Mouse (Mus musculus) frontal cortex, postnatal 10 days (tissue): ENCODE data around the gene Slu7.
A peak's percentile ranks its signal among the peaks of the same experiment; 100 is the strongest.

Source experiments
- DNase-seq, 2 experiments: peaks; one replicate each; pipeline ENCODE4 v3.0.0; 2022; ENCODE audit warnings: low spot score in 2 of 2, mixed read lengths in 1 of 2

Gene Slu7

DNA sequence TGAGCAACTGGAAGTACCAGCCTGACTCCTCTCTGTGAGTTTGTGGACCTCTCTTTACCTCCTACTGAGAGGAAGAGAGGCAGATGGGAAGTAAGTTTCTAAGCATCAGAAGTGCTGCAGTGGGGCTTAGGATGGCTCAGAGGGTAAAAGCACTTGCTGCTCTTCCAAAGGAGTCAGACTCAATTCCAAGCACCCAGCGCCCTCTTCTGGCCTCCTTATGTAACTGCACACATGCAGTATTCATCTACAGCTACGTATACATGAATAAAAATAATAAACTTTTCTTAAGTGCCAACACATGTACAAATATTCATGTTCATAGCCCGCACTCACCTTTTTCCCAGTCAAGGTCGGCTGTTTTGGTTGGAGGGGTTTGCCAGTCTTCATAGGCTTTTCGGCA lies 9.2 kb upstream of the Slu7 start:
- no peak for DNase-seq

DNA sequence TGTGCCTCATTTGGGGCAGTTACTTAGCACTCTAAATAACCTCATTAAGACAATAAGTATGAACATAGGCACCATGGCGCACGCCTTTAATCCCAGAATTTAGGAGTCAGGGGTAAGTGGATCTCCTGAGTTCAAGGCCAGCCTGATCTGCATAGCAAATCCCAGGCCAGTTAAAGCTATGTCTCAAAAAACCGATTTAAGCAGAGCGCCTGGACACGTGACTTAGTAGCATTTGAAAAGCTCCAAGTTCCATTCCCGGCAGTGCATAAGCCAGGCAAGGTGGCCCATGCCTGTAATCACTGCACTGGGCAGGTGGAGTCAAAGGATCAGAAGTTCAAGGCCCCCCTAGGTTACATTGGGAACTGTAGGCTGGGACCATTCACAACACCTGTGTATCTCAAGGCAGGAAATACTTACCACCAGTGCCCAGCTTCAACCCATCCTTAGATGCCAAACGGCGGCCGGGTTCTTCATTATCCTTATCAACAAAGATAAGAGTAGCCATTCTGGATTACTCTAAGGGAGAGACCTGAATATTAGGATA lies 8.3 kb upstream of the Slu7 start:
- DNase-seq: no peak

DNA sequence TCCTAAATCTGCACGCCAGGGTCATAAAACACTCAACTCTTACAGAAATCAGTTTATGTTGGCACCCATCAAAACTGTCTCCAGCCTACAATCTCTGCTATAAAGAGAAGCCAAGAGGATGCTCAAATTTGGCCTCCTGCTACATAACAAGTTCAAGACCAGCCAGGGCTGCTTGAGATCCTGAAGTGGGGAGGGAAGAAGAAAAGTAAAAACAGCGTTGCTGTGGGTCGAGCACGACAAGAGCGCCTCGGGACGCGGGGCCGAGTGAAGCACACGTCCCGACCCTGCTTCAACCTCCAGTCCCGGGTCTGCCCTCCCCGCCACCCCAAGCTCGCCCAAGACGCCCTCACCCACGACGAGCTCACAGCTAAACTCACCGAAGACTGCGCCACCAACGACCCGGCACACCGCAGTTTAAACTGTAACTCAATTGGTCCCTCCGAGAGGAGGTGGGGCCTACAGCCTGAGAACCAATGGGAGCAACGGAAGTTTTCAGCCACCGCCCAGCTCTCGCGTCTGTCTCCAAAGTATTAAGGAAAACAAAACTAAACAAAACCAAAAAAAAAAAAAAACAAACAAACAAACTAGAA lies 7.6 kb upstream of the Slu7 start, which contains the start of gene Pttg1:
TSS of gene Pttg1 (minus strand) at position 428 of the 590 bp plus-strand sequence.
- DNase-seq: peak; percentile 38 to 65

DNA sequence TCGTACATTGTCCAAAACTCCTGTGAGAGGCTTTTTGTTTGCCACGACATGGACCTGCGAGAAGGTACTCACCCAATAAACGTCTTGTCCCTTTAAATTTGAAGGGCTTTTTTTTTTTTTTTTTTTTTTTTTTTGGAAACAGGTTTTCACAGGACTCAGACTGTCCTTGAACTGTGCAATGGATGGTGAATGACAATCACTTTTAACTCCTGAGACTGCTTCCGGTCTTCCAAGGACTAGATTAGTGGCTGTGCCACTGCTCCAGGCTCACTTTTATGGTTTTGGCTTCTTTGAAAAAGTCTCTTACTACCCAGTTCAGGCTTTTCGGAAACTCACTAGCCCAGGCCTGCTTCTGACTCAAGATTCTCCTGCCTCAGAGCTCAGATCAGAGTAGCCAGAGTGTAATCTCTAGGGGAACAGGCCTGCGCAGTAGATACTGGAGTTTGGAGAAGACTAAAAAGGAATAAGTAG lies 7.1 kb upstream of the Slu7 start:
- DNase-seq: no peak

DNA sequence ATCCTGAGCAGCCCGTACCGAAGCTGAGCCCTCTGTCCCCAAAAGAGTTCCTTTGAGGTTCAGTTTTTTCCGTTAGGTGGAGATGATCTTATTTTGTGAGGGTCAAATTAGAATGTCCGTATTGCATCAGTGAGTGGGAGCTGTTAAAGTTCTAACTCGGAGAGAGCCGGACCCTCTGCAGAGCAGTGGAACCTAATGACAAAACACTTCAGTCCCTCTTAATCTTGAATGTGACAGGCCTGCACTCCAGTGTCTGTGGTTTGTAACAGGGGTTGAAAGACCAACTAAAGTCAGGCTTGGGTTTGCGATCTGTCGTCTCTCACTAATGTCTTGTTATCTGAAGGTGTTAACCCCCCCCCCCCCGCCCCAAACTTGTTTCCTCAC lies 472 bp downstream of the Slu7 start:
- DNase-seq: no peak

DNA sequence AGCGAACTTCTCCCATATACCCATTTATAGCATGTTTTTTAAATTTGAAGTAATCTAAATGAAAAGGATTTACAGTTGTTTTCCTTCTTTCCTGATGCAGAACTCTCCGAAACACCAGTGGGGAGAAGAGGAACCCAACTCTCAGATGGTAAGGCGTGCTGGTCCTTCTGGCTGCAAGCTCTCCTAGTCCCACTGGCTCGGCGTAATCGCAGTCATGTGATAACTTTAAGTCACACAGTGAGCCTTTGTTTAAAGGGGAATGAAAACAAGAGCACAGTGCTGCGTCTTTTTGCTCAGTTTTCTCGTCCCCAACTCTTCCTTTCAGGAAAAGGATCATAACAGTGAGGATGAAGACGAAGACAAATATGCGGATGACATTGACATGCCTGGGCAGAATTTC lies 7.6 kb downstream of the Slu7 start:
- no peak for DNase-seq

DNA sequence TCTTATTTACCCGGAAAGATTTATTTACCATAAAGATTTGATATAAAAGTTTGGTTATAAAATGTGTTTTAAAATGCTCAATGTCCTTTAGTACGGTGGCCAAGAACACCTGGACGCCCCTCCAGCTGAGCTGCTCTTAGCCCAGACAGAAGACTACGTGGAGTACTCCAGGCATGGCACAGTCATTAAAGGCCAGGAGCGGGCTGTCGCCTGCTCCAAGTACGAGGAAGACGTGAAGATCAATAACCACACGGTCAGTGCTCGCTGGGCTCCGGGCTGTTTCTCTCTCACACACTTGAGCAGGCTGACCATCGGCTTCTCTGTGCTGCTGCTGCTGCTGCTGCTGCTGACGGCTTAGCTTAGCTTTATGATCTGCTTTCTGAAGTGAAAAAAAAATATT lies 9.6 kb downstream of the Slu7 start:
- no peak for DNase-seq

DNA sequence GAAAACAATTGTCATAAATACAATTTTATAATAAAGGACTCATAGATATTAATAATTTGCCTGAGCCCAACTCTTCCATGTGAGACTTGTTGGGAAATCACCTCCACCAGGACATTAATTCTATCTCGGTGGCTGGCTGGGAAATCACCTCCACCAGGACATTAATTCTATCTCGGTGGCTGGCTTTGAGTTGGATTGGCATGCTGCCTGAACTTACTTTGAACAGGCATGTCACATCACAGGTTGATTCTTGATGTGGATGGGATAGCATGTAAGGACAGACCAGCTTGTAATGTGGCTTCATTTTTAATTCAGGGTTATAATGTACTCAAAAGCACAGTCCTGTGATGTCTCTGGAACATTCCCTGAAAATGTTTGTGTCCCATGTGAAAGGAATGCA lies 16.4 kb downstream of the Slu7 start:
- no peak for DNase-seq

DNA sequence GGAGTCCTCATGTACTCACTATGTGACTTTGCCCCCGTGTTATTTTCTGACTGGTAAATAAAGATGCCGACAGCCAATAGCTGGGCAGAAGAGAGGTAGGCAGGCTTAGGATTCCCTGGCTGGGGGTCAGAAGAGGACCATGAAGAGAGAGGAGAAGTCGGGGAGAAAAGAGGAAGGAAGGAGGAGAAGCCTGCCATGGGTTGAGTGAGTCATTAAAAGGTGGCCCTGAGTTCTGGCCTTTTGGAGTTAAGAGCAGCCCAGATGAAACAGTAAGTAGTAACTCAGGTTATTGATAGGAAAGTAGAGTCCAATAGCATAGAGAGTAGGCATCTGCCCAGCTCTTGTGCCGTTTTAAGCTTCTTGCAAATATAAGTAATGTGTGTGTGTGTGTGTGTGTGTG lies 17.8 kb downstream of the Slu7 start:
- DNase-seq: no peak

DNA sequence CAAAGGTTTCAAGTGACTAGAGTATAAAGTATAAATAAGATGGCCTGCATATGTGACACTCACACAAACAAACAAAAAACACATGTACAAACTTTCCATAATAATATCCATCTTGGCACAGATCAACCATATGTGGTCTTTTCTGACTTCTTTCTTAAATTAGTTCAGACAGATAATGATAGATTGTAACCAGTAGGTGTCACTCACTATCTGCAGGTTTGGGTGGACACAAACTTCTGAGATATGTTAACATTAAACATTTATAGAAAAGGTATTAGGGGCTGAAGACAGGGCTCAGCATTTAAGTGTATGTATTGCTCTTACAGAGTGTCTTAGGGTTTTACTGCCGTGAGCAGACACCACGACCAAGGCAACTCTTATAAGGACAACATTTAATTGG lies 18.7 kb downstream of the Slu7 start:
- no peak for DNase-seq

DNA sequence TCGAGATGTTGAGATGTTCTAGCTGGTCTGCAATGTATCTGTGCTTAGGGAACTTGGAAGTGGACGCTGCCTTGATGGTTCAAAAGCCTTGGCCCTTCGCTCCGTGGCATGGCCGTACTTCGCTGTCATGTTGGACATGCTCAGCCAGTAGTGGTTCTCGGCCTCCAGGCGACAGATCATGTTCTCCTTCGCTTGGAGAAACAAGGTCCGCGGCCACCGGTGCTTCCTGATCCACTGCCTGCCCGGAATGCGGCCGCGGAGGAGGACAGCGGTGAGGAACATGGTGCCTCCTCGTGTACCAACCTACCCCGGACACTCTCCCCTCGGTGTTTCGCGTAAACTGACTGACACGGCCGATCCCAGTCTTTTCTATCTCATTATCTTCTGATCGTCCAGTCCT lies 29.7 kb downstream of the Slu7 start:
- DNase-seq: no peak

DNA sequence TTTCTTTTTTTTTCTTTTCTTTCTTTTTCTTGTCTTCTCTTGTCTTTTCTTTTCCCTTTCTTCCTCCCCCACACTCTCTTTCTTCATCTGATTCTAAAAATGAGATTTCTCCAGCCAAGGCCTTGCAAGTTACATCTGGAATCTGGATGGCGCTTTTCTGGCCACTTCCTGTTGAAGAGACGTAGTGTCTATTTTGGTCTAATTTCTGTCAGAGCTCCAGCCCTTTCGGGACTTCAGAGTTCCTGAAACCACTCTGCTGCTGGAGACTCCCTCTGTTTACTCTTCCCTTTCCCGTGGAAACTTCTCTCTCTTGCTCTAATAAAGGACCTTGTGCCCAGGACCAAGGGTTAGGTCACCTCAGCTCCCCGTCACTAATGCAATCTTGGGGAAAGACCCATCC lies 36.6 kb downstream of the Slu7 start:
- no peak for DNase-seq

DNA sequence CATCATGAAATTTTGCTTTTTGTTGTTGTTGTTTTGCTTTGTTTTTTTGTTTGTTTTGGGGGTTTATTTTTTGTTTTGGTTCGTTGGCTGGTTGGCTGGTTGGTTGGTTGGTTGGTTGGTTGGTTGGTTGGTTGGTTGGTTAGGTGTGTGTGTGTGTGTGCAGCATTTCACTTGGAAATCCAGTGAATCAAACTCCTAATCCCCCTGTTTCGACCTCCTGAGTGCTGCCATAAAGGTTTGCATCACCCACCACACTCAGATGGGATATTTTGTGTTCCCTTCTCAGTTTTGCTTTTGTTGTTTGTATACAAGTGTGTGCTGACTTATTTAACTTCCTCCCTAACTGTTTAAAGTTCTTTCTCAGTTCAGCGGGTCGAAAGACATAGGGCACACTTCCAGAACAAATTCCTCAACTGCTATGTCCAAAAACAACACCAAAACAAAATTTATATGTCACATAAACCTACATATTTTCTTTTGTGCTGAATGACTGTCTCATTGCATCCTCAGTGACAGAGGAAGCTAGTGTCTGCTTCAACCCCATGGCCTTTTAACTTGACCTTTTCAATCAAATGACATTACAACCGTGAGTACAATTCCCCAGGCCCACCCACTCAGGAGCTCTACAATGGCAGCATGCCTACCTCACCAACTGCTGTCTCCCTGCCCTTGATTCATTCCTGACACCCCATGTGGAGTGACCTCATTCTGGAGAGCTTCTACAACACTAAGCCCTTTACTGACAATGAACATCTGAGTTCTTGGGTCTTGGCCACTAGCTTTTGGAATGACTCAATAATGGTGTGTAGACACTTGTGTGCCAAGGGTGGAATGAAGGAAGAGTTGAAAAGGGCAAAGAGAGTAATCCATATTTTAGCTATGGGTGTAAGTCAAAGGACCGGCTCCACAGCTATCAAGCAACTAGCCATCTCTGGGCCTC lies 37.6 kb downstream of the Slu7 start:
- DNase-seq: no peak

DNA sequence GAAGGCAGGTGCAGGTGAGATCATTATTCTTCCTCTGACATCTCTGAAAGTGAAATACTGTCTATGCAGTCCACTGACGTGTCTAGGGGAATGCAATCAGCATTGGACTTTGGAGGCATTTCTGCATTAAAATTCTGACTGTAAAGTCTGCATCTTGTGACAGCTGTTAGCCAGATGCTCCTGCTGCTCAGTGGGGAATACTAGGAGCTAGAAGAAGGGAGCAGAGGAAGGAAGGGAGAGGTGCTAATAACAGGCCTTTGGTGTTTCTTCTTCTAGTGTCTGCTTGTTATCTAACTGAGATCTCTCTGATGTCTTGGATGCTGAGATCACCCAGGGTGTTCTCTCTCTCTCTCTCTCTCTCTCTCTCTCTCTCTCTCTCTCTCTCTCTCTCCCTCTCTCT lies 39.6 kb downstream of the Slu7 start:
- DNase-seq: no peak

DNA sequence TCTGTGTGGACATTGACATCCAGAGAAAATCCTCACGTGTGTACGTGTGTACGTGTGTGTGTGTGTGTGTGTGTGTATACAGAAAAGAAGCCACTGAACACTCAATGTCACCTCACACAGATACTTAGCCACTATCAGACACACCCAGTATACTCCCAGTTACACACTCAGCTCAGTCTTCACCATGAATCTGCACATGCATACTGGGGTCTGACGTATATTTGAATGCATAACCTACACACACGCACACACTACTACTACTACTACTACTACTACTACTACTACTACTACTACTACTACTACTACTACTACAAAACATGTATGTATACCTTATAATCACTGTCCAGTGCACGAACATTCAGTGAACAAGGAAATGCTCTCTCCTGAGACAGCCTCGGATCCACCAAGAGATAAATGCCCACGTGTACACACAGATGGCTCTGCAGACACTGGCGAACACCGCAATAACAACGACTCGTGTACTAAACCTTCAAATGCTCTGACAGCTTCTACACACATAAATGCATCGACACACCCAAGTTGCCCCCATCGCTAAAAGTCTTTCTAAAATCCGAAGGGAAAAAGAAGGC lies 40.2 kb downstream of the Slu7 start:
- DNase-seq: no peak

DNA sequence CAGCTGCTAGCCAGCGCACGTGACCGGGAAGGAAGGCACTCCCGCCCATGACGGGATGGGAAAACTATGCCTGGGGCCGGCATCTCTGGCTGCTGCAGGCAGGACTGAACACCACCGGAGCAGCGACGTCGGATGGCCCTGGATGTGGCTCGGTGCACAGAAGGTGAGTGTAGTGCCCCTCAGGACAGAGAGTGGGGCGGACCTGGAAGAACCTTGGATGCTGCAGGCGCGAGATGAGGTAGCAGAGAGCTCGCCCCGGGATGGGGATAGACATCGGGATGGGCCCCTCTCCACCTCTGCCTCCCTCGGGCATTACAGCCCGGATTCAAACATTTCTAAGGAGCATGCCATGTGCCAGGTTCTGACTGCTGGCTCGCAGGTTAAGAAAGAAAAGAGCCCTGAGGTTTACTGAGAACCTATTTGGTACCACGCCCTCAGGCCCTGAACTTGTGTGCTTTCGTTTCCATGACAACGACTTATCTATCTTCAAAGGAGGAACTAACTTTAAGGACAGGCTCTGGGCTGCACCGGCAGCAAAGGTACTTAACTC lies 40.8 kb downstream of the Slu7 start, which contains the start of gene C1qtnf2:
TSS of gene C1qtnf2 (plus strand) at position 52 of the 550 bp plus-strand sequence.
- DNase-seq: no peak

DNA sequence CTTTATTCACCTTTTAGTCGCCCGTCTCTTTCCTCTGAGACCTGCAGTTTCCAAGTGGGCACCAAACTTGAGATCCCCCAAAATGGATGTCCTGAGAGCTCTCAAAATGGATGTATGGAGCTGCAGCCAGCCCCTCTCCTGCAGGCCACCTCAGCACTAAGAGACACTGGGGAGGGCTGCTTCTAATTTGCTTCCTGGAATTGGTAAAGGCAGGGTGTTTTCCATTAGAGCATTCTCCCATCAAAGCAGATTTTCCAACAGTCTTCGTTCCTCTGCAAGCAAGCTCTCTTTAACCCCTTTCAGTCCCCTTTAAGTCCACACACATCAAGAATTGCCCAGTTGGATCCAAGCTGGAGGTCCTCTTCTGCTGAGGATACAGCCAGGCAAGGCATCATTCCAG lies 45.8 kb downstream of the Slu7 start:
- DNase-seq: no peak

DNA sequence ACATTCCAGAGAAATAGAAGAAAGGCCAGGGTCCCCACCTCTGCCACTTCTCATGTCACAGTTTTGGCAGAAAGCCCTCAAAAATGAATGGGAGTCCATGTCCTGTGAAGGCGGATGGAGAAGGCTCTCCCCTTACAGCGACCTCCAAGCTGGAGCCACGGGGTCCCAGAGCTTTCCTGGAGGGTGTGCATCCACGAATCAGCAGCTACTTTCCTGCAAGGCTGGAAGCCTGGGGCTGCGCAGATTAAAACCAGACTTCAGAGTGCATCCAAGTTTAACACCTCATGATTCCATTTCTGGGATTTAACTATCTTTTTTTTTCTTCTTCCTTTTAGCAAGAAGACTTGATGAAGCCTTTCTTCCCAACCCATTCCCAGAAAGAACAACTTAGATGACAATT lies 47.0 kb downstream of the Slu7 start:
- DNase-seq: no peak

DNA sequence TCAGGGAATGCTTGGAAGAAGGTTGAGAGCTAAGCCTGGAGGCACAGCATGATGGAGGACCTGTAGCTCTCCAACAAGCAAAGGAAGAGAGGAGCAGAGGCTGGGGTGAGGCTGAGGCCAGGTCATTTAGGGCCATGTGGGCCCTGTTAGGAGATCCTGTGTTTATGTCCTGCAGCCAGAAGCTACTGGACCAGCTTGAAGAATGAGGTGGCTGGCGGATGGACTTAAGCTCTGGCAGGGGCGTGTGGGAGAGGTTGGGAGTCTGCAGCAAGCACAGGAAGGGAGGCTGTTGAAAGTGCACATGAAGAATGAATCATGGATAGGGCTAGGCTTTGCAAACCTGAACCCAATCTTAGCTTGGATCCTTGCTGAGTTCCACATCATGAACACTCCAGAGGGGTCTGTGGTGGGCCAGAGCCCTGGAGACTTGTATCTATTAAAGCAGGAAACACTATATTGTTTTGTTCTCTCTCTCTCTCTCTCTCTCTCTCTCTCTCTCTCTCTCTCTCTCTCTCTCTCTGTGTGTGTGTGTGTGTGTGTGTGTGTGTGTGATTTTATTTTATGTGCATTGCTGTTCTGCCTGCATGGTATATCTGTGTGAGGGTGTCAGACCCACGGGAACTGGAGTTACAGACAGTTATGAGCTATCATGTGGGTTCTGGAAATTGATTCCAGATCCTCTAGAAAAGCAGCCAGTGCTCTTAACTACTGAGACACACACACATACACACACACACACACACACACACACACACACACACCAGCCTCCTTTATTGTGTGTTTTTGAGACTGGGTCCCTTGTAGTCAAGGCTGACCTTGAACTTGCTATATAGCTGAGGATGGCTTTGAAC lies 48.4 kb downstream of the Slu7 start:
- no peak for DNase-seq

DNA sequence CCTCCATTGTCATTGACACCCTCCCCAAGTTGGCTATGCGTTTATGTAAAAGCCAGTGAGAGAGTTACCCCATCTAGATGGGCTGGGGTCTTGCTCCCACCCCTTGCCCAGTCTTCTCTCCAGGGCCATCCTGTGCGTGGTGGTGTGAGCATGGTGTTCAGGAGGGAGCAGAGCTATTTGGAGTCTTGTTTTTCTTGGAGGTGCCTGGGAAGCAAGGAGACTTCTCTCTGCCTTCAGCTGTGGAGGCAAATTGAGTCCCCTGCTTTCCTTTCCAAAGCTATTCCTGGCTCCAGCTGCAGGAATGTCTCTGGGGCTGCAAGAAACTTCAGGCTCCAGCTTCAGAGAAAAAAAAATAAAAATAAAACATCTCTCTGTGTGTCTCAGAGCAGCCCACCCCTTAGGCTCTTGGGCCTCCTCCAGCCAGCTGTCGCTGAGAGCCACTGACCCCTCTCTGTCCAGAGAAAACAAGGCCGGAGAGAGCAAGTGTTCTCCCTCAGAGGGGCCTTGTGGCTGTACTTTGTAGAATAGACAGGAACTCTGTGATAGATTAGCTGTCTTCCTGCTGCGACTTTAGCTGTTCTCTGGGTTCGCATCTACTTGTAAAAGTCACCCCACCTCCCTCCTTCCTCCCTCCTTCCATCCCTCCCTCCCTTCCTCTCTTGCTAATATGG lies 49.7 kb downstream of the Slu7 start:
- DNase-seq: no peak

DNA sequence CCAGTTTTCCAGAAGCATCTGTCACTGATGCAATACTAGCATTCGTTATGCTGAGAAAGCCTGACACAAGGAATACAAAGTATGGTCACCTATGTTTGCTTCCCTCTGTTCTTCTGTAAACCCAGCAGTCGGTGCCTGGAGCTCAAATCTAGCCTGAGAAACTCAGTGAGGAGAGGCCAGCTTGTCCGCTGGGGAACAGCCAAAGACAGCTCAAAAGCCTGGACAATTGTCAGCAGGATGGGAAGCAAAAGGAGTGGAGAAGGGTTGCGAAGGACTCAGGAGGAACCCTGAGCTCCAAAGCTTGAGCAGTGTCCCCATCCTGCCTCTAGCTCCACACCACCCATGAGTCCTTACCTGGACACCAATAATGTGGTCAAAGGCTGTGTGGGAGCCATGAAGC lies 50.5 kb downstream of the Slu7 start:
- no peak for DNase-seq
